Mouse (Mus musculus) G1E (cell line): ENCODE data around the gene Gab2.

Experiments
- CTCF ChIP-seq: IDR thresholded peaks from 2 replicates; pipeline ENCODE4 v1.5.1; 2012; ENCODE audit warnings: low read depth, low read length, inconsistent platforms, mixed read lengths
- GATA1 ChIP-seq: IDR thresholded peaks from 2 replicates; pipeline ENCODE4 v1.6.1; 2012; ENCODE audit warnings: borderline replicate concordance, low read length, inconsistent platforms, mixed read lengths
- GATA2 ChIP-seq: IDR thresholded peaks from 2 replicates; pipeline ENCODE4 v1.6.1; 2012; ENCODE audit warnings: low read depth, low read length, inconsistent platforms, borderline replicate concordance

GRCm38 (mm10) chr7:97303614-97304013, 222.2 kb downstream of the Gab2 start:
- TF ChIP-seq CTCF (no peak), GATA1 (no peak), GATA2 (no peak)
